Mouse (Mus musculus): ENCODE data around the gene Ltbp2.

The Ltbp2 gene

DNA sequence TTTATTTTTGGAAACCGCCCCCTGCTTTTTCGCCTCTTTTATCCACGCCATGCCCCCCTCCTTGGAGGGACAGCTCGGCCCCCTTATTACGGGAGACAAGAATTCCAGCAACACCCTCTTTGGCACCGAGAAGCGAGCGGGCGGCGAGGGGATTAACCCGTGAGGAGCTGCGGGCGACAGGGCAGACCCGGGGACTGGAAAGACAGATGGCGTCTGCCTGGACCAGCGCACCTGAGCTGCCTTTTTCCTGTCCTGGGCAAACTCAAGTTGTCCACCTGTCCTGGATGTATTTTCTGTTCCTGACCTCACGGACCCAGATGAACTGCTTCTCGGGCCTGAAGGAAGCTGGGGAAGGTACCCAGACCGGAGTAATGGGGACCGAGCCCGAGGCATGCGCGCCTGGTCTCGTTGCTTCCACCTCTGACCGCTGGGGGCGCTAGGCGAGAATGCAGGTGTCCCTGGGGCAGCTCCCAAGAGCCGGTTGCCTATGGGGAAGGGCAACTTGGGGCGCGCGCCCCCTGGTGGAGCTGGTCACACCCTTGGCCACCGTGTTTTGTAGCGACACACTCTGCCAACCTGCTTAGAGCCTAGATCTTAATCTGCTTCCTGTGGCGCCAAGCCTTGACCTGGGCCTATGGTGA, at the start of gene Ltbp2:
Gene Ltbp2, minus strand, starts transcription at position 52 of the 641 bp plus-strand sequence.
- peak; percentile 84 to 96 for DNase-seq (ENCODE audit: inconsistent age in 2 of 2, low spot score in 1 of 2)

DNA sequence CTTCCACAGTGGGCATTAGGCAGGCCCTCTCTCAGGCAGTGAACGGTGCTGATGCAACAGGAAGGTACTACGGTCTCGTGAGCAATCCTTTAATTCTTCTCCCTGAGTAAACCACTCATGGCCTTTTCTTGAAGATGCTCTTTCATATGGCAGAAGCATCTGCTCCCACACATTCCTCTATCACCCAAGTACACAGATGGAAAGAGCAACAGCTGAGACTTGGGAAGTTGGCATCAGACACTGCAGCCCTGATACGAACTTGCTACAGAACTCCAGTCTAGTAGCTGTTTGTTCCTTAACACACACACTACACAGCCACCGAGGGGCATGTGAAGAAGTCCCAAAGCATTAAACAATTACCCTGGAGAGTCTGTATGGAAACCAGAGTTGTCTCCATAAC, 48.0 kb upstream of the Ltbp2 start:
- DNase-seq (ENCODE audit: inconsistent age in 2 of 2, low spot score in 1 of 2), result no peak

DNA sequence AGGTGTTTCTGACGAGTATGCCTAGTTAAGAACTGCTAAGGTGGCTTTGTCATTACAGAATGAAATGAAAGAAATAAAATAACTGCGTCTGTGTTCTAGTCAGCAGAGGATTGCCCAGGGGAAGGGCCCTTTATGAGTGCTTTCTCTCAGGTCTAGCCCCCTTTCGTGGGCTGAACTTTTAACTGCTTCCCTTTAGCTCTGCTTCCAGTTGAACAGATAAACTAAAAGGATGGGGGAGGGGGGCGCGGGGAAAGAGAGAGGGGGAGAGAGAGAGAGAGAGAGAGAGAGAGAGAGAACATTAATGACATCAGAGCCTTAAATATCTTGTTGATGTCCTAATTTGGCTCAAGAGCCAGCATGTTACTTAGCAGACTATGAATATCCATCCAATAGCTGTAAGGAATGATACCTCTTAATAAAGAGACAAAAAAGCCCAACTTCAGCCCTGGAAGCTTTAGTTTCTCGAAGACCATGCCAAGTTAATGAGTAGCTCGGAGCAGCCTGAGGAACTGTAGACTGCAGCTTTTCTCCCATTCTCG, 45.6 kb upstream of the Ltbp2 start:
- DNase-seq (ENCODE audit: inconsistent age in 2 of 2, low spot score in 1 of 2), result no peak

DNA sequence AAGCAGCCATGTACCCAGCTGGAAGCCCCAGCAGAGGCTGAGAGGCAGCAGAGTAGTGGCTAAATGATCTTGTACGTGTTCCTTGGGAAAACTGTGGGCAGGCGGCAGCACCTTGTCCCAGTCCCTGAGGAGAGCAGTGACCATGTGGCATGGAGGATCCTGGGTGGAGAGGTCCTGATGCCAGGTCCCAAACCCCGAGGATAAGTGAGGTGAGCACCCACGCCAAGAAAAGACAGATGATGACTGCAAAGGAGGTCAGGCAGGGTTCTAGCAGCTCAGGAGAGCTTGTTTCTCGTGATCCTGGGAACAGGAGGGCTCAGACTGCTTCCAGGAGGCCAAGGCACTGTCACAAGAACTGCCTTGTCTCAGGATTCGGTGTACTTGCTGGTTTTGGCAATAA, 42.5 kb upstream of the Ltbp2 start:
- DNase-seq (ENCODE audit: inconsistent age in 2 of 2, low spot score in 1 of 2), result no peak

DNA sequence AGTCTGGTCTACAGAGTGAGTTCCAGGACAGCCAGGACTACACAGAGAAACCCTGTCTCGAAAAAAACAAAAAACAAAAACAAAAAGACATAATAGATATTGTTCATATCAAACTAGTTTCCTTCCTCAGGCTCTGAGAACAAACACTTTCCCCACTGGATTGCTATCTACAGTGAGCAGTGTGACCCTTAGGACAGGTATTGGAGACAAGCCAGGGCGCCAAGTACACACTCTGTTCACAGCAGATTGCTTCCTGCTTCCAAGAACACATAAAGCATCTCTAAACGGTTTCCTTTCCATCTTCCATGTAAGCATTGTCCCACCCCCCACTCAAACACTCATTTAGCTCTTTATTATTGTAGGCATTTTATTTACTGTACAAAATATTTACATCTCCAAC, 41.5 kb upstream of the Ltbp2 start:
- no peak for DNase-seq (ENCODE audit: inconsistent age in 2 of 2, low spot score in 1 of 2)

DNA sequence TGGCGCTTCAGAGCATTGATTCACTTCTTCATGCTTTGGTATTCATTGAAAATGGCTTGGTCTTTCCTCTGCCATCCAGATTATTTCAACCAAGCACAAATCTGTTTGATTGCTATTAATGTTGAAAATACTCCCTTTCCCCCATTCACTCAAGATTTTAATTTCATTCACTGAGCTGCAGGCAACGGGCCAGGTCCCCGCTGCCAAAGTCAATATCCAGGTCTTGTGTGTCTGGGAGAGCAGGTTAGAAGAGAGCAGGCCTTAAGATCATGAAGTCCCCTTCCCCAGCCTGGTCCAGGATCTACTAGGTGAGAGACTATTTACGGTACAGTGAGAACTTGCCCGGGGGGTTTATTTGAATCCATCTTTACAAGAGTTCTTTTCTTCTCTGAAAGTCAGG, 38.6 kb upstream of the Ltbp2 start:
- DNase-seq (ENCODE audit: inconsistent age in 2 of 2, low spot score in 1 of 2), result no peak

DNA sequence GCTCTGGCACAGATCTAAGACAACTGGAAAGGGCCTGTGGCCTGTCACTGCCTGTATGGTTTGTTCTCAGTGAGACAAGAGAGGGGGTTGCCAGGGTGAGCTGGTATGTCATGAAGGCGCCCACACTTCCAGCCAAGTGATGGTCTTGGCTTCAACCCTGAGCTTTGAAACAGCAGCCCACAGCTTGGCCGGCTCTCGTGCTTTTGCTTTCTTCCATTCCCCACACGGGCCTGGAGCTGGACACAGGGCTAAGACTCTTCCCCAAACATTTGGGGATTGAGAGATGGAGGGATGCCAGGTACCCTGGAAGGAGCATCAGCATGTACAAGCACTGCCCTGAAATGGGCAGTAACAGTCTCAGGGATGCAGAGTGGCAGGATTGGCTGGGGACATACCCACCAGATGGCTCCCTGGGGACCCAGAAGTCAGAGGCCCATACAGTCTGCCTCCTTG, 36.3 kb upstream of the Ltbp2 start:
- no peak for DNase-seq (ENCODE audit: inconsistent age in 2 of 2, low spot score in 1 of 2)

DNA sequence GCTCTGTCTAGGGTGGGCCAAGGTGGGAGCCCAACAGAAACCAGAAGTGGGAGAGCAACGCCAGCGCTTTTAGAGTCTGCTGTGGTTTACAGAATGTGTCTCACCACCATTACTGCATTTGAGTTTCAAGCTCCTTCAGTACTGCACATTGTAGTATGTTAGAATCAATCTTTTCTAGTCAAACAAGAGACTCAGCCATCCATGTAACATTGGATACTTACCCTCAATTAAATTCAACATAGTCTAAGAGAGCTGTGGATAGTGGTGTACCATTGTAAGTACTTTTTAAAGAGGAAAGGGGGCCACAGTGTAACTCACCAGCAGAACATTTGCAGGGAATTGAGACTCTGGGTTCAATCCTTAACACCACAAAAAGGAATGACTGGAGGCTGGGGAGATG, 35.3 kb upstream of the Ltbp2 start:
- no peak for DNase-seq (ENCODE audit: inconsistent age in 2 of 2, low spot score in 1 of 2)

DNA sequence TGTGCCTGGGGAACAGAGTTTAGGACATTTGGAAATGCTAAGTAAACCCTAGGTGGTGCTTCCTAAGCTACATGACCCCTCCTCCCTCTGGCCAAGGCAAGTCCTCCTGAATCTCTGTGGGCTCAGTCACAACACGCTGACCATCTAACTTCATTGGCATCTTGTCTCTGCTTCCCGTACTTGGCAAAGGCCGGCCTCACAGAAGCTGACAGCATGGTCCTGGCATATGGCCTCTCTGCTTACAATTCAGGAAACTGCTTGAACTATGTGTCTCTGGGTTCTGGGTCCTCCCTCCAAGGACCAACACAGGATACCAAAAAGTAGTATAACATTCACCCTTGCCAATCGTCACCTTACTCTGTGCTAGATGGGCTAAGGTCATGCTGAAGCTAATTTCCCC, 33.7 kb upstream of the Ltbp2 start:
- no peak for DNase-seq (ENCODE audit: inconsistent age in 2 of 2, low spot score in 1 of 2)

DNA sequence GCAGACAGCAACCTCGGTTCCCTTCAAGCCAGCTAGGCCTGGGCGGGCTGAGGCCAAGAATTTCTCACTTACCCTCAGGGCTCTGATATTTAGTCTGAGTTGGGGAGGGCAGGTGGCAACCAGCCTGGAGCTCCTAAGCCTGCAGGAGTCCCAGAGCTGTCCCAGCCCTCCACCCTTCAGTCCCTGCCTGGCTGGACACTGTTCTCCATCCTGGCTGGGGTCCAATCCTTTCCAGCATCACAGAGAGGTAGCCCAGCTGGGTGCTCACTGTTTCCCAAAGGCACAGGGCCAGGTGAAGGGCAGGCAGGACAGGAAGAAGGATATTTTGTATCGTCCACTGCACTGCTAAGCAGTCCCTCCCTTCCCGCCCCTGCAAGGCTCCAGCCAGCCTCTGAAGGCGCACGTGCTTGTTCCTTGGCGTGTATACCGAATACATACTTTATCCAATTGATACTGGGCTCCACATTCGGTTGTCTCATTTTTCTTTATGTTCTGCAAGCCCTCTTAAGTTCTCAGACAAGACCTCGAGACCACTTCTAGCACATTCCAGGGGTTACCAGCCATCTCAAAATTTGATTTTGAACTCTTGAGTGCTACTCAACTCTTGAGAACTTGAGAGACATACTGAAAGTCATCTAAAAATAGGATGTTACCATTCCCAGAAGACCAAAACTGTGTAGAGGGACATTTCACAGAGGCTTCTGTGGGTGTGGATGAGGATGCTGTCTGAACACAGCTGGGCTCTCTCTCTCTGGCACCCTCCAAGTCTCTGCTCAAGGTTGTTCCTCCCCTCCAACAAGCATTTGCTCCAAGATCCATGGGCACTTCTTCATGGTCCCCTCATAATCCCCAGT, 31.5 kb upstream of the Ltbp2 start:
- DNase-seq (ENCODE audit: inconsistent age in 2 of 2, low spot score in 1 of 2), result no peak

DNA sequence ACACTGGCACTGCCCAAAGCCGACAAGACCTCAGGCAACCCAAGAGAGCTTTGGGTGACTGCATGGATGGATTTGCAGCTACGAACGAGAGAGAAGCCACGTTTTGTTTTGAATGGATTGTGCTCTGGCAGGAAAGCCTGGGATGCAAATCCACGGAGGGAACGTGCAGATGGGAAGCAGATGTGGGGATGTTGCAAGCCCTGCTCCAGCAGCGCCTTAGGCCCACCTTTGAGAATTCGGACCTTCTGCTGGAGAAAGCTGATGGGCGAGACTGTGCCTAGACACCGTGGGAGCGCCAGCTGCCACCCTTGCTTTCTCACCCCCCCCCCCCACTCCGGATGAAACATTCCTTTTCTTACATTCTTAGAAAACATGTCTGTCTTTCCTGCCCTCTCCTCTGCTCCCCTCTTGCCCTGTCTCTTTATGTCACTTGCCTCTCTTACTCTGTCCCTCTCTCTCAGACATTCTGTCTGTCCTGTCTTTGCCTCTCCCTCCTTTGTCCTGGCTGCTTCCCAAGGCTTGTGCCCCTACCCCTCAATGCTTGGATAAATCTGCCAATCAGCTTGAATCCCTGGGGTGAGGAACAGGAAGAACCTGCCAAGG, 30.8 kb upstream of the Ltbp2 start:
- no peak for DNase-seq (ENCODE audit: inconsistent age in 2 of 2, low spot score in 1 of 2)

DNA sequence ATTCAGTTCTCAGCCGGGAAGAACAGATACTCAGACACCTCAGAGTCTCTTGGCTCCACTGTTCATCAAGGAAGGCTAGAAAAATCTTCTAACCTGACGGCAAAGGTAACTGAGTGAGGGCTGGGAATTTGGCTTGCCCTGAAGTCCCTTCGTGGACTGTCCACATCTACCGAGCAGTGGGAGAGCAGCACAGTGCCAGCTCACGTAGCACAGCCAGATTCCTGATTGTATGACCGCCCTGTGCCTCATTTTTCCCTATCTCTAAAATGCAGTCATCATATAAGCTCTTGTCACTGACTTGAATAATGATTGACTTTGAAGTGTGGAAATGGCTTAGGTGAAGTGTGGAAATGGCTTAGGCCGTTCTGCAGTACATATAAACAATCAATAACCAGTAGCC, 28.1 kb upstream of the Ltbp2 start:
- no peak for DNase-seq (ENCODE audit: inconsistent age in 2 of 2, low spot score in 1 of 2)

DNA sequence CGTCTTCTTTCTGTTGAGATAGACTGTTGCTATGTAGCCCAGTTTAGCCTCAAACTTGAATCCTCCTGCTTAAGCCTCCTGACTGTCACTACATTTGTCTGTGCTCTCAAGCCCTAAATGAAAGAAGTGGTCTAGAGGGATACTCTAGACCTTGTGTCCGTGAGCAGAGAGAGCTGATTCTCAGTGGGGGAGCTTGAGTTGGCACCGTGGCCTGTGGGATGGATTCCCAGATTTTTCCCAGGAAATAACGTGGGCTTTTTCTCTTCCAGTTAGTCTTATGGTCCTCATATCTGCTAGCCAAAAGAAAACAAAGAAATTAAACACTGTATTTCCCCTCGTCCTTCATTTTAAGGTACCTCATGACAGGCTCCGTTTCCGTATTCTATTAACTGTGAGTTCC, 24.0 kb upstream of the Ltbp2 start:
- no peak for DNase-seq (ENCODE audit: inconsistent age in 2 of 2, low spot score in 1 of 2)

DNA sequence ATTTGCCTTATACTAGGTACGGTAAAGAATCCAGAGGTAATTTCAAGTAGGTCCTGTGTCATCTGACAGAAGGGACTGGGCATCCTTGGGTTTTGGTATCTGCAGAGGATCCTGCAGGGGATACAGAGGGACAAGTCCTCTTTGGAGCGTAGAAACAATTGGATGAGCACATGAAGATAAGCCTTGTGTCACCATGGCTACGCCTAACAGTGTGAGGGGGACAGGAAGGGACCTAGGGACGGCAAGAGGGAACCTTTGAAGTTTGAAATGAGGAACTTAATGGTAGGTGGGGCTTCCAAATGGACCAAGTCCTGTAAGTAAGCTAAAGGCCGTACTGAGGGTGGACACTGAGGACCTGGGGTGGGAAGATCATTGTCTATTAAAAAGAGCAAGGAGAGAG, 21.0 kb upstream of the Ltbp2 start:
- no peak for DNase-seq (ENCODE audit: inconsistent age in 2 of 2, low spot score in 1 of 2)

DNA sequence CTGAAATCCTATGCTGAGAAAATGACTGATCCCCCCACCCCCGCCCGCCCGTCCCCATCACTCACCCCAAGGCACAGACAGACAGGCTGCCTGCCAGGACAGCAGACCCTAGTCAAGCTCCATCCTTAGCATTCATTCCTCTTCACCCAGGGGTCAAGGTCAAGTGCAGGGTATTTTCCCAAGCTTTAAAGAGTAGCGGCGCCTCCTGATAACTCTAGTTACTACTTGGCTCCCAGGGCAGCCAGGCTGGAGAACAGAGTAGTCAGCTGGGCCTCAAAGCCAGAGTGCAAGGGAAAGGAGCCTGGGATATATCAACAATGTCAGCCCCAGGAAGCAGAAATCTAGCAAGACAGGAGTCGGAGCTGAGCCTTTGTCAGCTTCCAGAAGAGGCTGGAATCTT, 19.9 kb upstream of the Ltbp2 start:
- no peak for DNase-seq (ENCODE audit: inconsistent age in 2 of 2, low spot score in 1 of 2)

DNA sequence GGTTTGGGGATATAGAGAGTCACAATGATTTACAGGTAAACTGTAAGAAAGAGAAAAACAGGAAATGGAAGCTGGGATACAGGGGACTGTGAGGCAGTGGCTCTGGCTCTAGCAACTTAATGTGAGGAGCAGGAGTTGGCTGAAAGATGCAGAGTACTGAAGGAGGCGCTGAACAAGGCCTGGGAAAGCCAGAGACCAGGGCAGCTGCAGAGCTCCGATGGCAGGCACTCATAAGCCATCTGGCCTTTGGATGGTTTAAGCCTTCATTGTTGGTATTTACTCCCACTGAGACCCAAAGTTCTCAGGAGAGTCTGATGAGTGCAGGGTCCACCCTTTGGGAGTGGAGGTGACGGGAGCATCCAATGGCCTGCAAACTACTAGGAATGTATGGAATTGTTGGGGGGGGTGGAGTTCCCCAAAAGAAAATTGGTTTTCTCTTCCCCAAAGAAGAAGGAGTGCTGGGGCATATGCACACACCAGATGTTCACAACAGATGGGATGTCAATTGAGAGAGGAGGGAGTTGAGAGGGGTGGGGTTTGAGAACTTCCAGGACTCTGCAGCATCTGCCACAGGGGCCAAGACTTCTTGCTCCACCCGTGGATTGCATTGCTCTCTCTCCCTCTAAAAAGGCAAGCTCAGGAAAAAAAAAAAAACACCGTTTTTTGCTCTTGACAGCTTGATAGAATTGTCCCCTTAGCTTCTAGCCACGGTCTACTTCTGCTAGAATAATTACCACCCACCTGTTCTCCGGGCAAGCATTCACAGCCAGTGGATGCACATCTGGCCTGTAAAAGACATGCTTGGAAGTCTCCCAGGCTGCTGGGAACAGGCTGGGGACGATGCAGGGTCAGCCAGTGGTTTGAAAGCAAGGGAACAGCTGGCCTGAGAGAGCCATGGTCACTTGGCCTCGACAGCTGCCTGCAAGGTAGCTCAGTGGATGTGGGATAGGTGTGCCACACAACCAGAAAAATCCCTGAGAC, 17.6 kb upstream of the Ltbp2 start:
- DNase-seq (ENCODE audit: inconsistent age in 2 of 2, low spot score in 1 of 2), result no peak

DNA sequence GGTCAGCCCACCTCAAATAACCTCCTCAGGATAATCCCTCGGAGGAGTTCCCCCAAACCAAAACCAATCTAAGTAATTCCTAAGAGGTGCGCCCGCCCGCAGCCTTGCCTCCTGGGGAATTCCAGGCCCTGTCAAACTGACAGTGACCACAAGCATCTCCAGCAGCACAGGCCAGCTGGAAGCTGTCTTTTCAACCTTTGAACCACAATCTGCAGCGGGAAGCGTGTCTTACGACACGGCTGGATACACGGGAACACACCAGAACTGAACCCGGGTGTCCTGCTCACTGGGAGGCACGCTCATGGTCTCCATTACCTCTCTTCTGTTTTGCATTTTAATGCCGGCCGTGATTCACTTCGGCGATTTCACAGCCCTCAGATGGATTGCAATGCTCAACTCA, 14.0 kb upstream of the Ltbp2 start:
- DNase-seq (ENCODE audit: inconsistent age in 2 of 2, low spot score in 1 of 2), result no peak

DNA sequence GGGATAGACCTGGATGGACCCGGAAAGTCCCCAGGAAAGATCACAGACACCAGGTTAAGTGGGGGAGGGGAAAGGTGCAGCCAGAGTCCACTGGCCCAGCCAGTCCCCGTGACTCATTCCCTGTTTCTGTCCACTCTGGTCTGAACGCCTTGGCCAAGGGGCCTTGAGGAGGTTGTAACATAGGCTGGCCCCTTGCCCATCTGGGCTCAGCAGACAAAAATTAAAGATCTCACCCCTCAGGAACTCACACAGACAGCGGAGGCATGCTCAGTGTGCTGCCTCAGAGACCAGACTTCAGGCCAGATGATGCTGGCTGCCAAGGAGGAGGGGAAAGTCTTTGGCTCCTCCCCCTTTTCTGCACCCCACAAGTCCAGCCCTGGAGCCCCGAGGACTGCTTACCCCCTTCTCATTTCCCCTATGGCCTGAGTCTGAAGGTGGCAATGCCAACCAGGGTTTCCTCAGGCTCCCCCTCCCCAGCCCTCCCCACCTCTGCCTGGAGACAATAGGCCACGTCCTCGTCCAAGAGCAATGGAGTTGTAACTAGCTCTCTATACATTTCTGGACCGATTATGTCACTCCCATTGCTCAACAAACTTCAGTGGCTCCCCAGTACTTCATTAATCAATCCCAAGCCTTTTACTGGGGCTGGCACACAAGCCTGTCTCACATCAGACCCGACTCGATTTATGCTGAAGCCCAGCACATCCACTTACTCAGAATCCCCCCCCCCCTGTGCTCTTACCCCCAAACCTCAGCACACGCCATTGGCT, 9.0 kb upstream of the Ltbp2 start:
- DNase-seq (ENCODE audit: inconsistent age in 2 of 2, low spot score in 1 of 2), result peak; percentile 78 to 81

DNA sequence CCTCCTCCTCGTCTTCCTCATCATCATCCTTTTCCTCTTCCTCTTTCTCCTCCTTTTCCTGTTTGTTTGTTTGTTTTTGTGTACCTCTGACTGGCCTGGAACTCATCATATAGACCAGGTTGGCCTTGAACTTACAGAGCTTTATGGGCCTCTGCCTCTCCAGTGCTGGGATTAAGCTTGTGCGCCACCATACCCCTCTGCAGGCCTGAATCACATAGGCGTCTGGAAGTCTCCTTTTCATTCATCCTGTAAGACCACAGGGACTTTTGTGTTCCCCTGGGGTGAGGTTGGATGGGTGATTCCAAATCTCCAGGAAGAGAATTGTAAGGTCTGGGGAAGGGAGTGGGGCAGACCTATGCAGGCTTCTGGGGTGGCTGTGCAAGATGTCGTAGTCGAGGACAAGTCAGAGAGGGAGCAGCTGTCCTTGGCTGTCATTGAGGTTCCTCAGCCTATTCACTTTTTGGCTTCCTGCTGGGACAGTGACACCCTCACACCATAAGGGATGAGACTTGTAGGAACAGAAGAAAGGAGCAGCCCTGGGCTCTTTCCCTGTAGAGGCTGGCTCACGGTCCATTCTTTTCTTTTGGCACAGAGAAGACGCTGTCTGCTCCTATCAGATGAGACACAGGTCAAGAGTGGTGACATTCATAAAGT, 8.2 kb upstream of the Ltbp2 start:
- no peak for DNase-seq (ENCODE audit: inconsistent age in 2 of 2, low spot score in 1 of 2)

DNA sequence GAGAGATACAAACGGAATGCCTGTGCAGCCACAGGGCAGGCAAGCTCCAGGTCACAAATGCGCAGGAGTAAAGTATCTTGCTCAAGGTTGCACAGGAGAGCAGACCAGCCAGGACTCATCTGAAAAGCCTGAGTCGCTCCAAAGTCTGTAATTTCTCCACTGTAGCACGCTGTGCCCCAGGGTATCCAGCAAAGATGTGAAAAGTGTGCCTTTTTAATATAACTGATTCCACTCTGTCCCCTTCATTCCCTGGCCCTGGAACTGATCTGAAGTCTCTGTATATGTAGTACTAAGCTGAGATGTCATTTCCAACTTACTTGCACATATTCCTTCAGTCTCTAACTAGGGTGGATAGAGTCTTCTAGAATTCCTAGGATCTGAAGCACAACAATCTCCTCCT, 6.5 kb upstream of the Ltbp2 start:
- DNase-seq (ENCODE audit: inconsistent age in 2 of 2, low spot score in 1 of 2), result no peak

Data from adrenal gland, adult (tissue).